In genomic region chr4:126252411-126253237, GRCm38 (mm10) we compare ENCODE assay signal across 7 mouse cellular contexts. TPM values are rescaled to one million over a fixed set of nuclear protein-coding genes. Genes with fewer than 3 reads are reported as not detected.
DNase-seq lines count a peak whose midpoint lies in the region; ATAC-seq and TF ChIP-seq lines count a peak whose summit lies in the region.

No protein-coding gene starts in this region.

- H3K4me3 ChIP-seq in forebrain, embryonic 13.5 days, result 0 out of 2 replicates have a peak overlapping the region, but pooled peaks have one; percentile 1
- no peak overlapping the region for H3K4me3 ChIP-seq in hindbrain, postnatal 0 days (ENCODE audit: low read length)
- no peak overlapping the region for H3K4me3 ChIP-seq in midbrain, embryonic 16.5 days (ENCODE audit: low read depth, low read length)

- H3K9ac ChIP-seq in forebrain, embryonic 13.5 days, result peak overlapping the region; percentile 43; the same call in 1 of the 2 replicates
- peak overlapping the region; percentile 30; the same call in 1 of the 2 replicates for H3K9ac ChIP-seq in hindbrain, postnatal 0 days (replicated peaks; ENCODE audit: low read length)
- peak overlapping the region; percentile 18; the same call in 1 of the 2 replicates for H3K9ac ChIP-seq in midbrain, embryonic 16.5 days (ENCODE audit: low read depth, low read length)

- 72% methylated on average over 17 of the region's 17 CpGs for WGBS in forebrain, embryonic 13.5 days
- 52% methylated on average over 17 of the region's 17 CpGs for whole genome bisulfite sequencing in hindbrain, postnatal 0 days
- 64% methylated on average over 17 of the region's 17 CpGs for WGBS in midbrain, embryonic 16.5 days

- H3K27ac ChIP-seq in forebrain, embryonic 13.5 days, result no peak overlapping the region; the same call in 1 of the 2 replicates
- peak overlapping the region; percentile 32; the same call in 1 of the 2 replicates for H3K27ac ChIP-seq in hindbrain, postnatal 0 days
- no peak overlapping the region for H3K27ac ChIP-seq in midbrain, embryonic 16.5 days (ENCODE audit: low read length)

- H3K4me1 ChIP-seq in forebrain, embryonic 13.5 days, result peaks cover 84% of the 10 kb centered on the region
- H3K4me1 ChIP-seq in hindbrain, postnatal 0 days (ENCODE audit: insufficient read depth, low read length), result peaks cover 43% of the 10 kb centered on the region
- H3K4me1 ChIP-seq in midbrain, embryonic 16.5 days (ENCODE audit: control insufficient read depth, insufficient read depth, low read length), result peaks cover 62% of the 10 kb centered on the region

- peak overlapping the region; percentile 33 for H3K4me2 ChIP-seq in forebrain, embryonic 13.5 days
- peak overlapping the region; percentile 27; the same call in 1 of the 2 replicates for H3K4me2 ChIP-seq in hindbrain, postnatal 0 days (ENCODE audit: low read depth, low read length)
- H3K4me2 ChIP-seq in midbrain, embryonic 16.5 days (ENCODE audit: low read length), result peak overlapping the region; percentile 30; the same call in 1 of the 2 replicates

- TF ChIP-seq CTCF in hindbrain, postnatal 0 days (IDR thresholded peaks at IDR 0.05; ENCODE audit: low read depth), result no peak

- H3K36me3 ChIP-seq in forebrain, embryonic 13.5 days (ENCODE audit: poor library complexity, severe bottlenecking), result peaks cover 6% of the 10 kb centered on the region; the same call in 1 of the 2 replicates
- 0 out of 2 replicates have a peak, but pooled peaks cover 2% of the 10 kb centered on the region for H3K36me3 ChIP-seq in hindbrain, postnatal 0 days (ENCODE audit: insufficient read depth, low read length)
- no peaks in the 10 kb centered on the region for H3K36me3 ChIP-seq in midbrain, embryonic 16.5 days (ENCODE audit: control insufficient read depth, insufficient read depth, low read length)

- H3K27me3 ChIP-seq in forebrain, embryonic 13.5 days, result no peaks in the 10 kb centered on the region
- no peaks in the 10 kb centered on the region for H3K27me3 ChIP-seq in hindbrain, postnatal 0 days (ENCODE audit: insufficient read depth, low read length)
- no peaks in the 10 kb centered on the region for H3K27me3 ChIP-seq in midbrain, embryonic 16.5 days (ENCODE audit: control insufficient read depth, insufficient read depth, low read depth, low read length)

- peak; percentile 71 for DNase-seq in layer of hippocampus, adult 9-11 months
- no peak for DNase-seq in layer of hippocampus, postnatal 14 days (ENCODE audit: low spot score in 2 of 2)
- DNase-seq in hindbrain, postnatal 0 days (ENCODE audit: low spot score), result no peak
- DNase-seq in testis, postnatal 14 days (ENCODE audit: low spot score), result no peak
- DNase-seq in gastrocnemius, postnatal 25 days, result no peak

- ATAC-seq in forebrain, embryonic 13.5 days, result no peak
- no peak for ATAC-seq in hindbrain, postnatal 0 days
- no peak for ATAC-seq in midbrain, embryonic 16.5 days

- no peaks in the 10 kb centered on the region for H3K9me3 ChIP-seq in forebrain, embryonic 13.5 days (replicated peaks)
- no peaks in the 10 kb centered on the region for H3K9me3 ChIP-seq in hindbrain, postnatal 0 days (ENCODE audit: low read length)
- no peaks in the 10 kb centered on the region for H3K9me3 ChIP-seq in midbrain, embryonic 16.5 days (replicated peaks; ENCODE audit: control insufficient read depth, low read length, poor library complexity, severe bottlenecking)

RNA-seq across cellular contexts. Expression of gene Map7d1, which starts 3.5 kb away (rescaled TPM):
- 100 to 1,000 TPM; 222 to 233 TPM for total RNA-seq in layer of hippocampus, postnatal 14 days (2021)
- 53.5 and 58.2 TPM in 2 replicates for polyA plus RNA-seq in forebrain, embryonic 13.5 days (2015; fragmentation: Nextera tagmentation; extraction: Ambion mirVana)
- total RNA-seq in hindbrain, postnatal 0 days (2014; rRNA removed), result 106 and 109 TPM in 2 replicates
- 51.0 and 54.6 TPM in 2 replicates for polyA plus RNA-seq in hindbrain, postnatal 0 days (2015; fragmentation: Nextera tagmentation; extraction: Ambion mirVana)
- polyA plus RNA-seq in midbrain, embryonic 16.5 days (2015; fragmentation: Nextera tagmentation; extraction: Ambion mirVana), result 66.1 and 68.2 TPM in 2 replicates
- total RNA-seq in gastrocnemius, postnatal 25 days (2021), result 100 to 1,000 TPM; 166 to 187 TPM

RNA-seq across cellular contexts. Expression of gene Trappc3, which starts 9.5 kb away (rescaled TPM):
- total RNA-seq in layer of hippocampus, postnatal 14 days (2021), result 10 to 100 TPM; 83.9 to 88.2 TPM
- polyA plus RNA-seq in forebrain, embryonic 13.5 days (2015; fragmentation: Nextera tagmentation; extraction: Ambion mirVana), result 141 and 143 TPM in 2 replicates
- 88.9 and 97.4 TPM in 2 replicates for total RNA-seq in hindbrain, postnatal 0 days (2014; rRNA removed)
- polyA plus RNA-seq in hindbrain, postnatal 0 days (2015; fragmentation: Nextera tagmentation; extraction: Ambion mirVana), result 187 and 188 TPM in 2 replicates
- 193 and 198 TPM in 2 replicates for polyA plus RNA-seq in midbrain, embryonic 16.5 days (2015; fragmentation: Nextera tagmentation; extraction: Ambion mirVana)
- 10 to 100 TPM; 18.0 to 21.0 TPM for total RNA-seq in gastrocnemius, postnatal 25 days (2021)

RNA-seq across cellular contexts. Expression of gene Col8a2, which starts 34.0 kb away (rescaled TPM):
- total RNA-seq in layer of hippocampus, postnatal 14 days (2021), result 1 to 10 TPM; 1.9 to 8.4 TPM
- polyA plus RNA-seq in forebrain, embryonic 13.5 days (2015; fragmentation: Nextera tagmentation; extraction: Ambion mirVana), result 0.96 and 1.4 TPM in 2 replicates
- 11.6 and 17.7 TPM in 2 replicates for total RNA-seq in hindbrain, postnatal 0 days (2014; rRNA removed)
- polyA plus RNA-seq in hindbrain, postnatal 0 days (2015; fragmentation: Nextera tagmentation; extraction: Ambion mirVana), result 5.5 and 5.9 TPM in 2 replicates
- 2.2 and 2.5 TPM in 2 replicates for polyA plus RNA-seq in midbrain, embryonic 16.5 days (2015; fragmentation: Nextera tagmentation; extraction: Ambion mirVana)
- 1 to 10 TPM in 1 of 2 experiments, under 1 TPM in 1; 0.96 to 3.9 TPM for total RNA-seq in gastrocnemius, postnatal 25 days (2021)

RNA-seq across cellular contexts. Expression of gene Thrap3, which starts 50.1 kb away (rescaled TPM):
- total RNA-seq in layer of hippocampus, postnatal 14 days (2021), result 100 to 1,000 TPM; 142 to 149 TPM
- polyA plus RNA-seq in forebrain, embryonic 13.5 days (2015; fragmentation: Nextera tagmentation; extraction: Ambion mirVana), result 194 and 202 TPM in 2 replicates
- 85.7 and 128 TPM in 2 replicates for total RNA-seq in hindbrain, postnatal 0 days (2014; rRNA removed)
- 108 and 123 TPM in 2 replicates for polyA plus RNA-seq in hindbrain, postnatal 0 days (2015; fragmentation: Nextera tagmentation; extraction: Ambion mirVana)
- 124 and 137 TPM in 2 replicates for polyA plus RNA-seq in midbrain, embryonic 16.5 days (2015; fragmentation: Nextera tagmentation; extraction: Ambion mirVana)
- total RNA-seq in gastrocnemius, postnatal 25 days (2021), result 10 to 100 TPM; 90.9 to 92.4 TPM
